Mouse (Mus musculus) T-helper 17 cell (primary cell): ENCODE measurements around the gene Pde3a.
"Not testable (repeated sequence)": the region's sequence is repeated elsewhere in the genome, so short reads cannot be mapped to it uniquely, and the experiment has no call there.

Experiments
- in situ Hi-C, 2 experiments: fragments of 300-600 bp; cut with MboI, MseI; formaldehyde crosslinking; loops; 1 replicate in 1 of 2; 2 replicates in 1 of 2; pipeline ENCODE4 v1.15.1; 2025; ENCODE audit warnings: high pct_unique_total_duplicates in 2 of 2

Pde3a gene

GRCm38 (mm10) chr6:141322961-141323360 lies 73.9 kb downstream of the Pde3a start:
- in situ Hi-C loops = no loop called here

- in situ Hi-C loops = not testable (repeated sequence)
Observed at GRCm38 (mm10) chr6:141327134-141327533, 78.1 kb downstream of the Pde3a start.

- in situ Hi-C loops = no loop called here
Observed at GRCm38 (mm10) chr6:141328071-141328470, 79.0 kb downstream of the Pde3a start.

- in situ Hi-C loops = no loop called here
Observed at GRCm38 (mm10) chr6:141331464-141331863, 82.4 kb downstream of the Pde3a start.

GRCm38 (mm10) chr6:141332613-141333165 lies 83.6 kb downstream of the Pde3a start:
- in situ Hi-C loops = no loop called here

GRCm38 (mm10) chr6:141333245-141333644 lies 84.2 kb downstream of the Pde3a start:
- in situ Hi-C loops = no loop called here

- in situ Hi-C loops = no loop called here
Observed at GRCm38 (mm10) chr6:141335878-141336277, 86.8 kb downstream of the Pde3a start.

GRCm38 (mm10) chr6:141336438-141336837 lies 87.4 kb downstream of the Pde3a start:
- in situ Hi-C loops = no loop called here

- in situ Hi-C loops = no loop called here
Observed at GRCm38 (mm10) chr6:141337673-141338072, 88.6 kb downstream of the Pde3a start.

GRCm38 (mm10) chr6:141341385-141341784 lies 92.3 kb downstream of the Pde3a start:
- in situ Hi-C loops = no loop called here

GRCm38 (mm10) chr6:141347870-141348269 lies 98.8 kb downstream of the Pde3a start:
- in situ Hi-C loops = no loop called here

- in situ Hi-C loops = no loop called here
Observed at GRCm38 (mm10) chr6:141348542-141348941, 99.5 kb downstream of the Pde3a start.

GRCm38 (mm10) chr6:141350261-141350660 lies 101.2 kb downstream of the Pde3a start:
- in situ Hi-C loops = no loop called here

GRCm38 (mm10) chr6:141352277-141352676 lies 103.2 kb downstream of the Pde3a start:
- in situ Hi-C loops = no loop called here

GRCm38 (mm10) chr6:141363664-141364063 lies 114.6 kb downstream of the Pde3a start:
- in situ Hi-C loops = no loop called here

GRCm38 (mm10) chr6:141367037-141367436 lies 118.0 kb downstream of the Pde3a start:
- in situ Hi-C loops = no loop called here

GRCm38 (mm10) chr6:141372697-141373096 lies 123.6 kb downstream of the Pde3a start:
- in situ Hi-C loops = no loop called here

GRCm38 (mm10) chr6:141374469-141375057 lies 125.5 kb downstream of the Pde3a start:
- in situ Hi-C loops = no loop called here

GRCm38 (mm10) chr6:141375155-141375554 lies 126.1 kb downstream of the Pde3a start:
- in situ Hi-C loops = no loop called here

- in situ Hi-C loops = no loop called here
Observed at GRCm38 (mm10) chr6:141380927-141381326, 131.9 kb downstream of the Pde3a start.

GRCm38 (mm10) chr6:141381473-141381872 lies 132.4 kb downstream of the Pde3a start:
- in situ Hi-C loops = no loop called here

- in situ Hi-C loops = no loop called here
Observed at GRCm38 (mm10) chr6:141381881-141382370, 132.9 kb downstream of the Pde3a start.

- in situ Hi-C loops = no loop called here
Observed at GRCm38 (mm10) chr6:141388104-141388503, 139.0 kb downstream of the Pde3a start.
